Mouse (Mus musculus) adrenal gland, postnatal 36 days (tissue): ENCODE measurements around the gene H3f3b. TPM values are rescaled to one million over a fixed set of nuclear protein-coding genes. Genes with fewer than 3 reads are reported as not detected.

Source experiments
- DNase-seq, 2 experiments: peaks; one replicate each; pipeline ENCODE4 v3.0.0; 2021; ENCODE audit warnings: mixed read lengths in 1 of 2
- total RNA-seq, 2 experiments: library from RNA; stranded (reverse); gene quantifications; 2 replicates each; pipeline ENCODE4 v1.2.3; 2021

H3f3b gene
- total RNA-seq, 2 experiments from 2014 or later, result 347 to 353 TPM

DNA sequence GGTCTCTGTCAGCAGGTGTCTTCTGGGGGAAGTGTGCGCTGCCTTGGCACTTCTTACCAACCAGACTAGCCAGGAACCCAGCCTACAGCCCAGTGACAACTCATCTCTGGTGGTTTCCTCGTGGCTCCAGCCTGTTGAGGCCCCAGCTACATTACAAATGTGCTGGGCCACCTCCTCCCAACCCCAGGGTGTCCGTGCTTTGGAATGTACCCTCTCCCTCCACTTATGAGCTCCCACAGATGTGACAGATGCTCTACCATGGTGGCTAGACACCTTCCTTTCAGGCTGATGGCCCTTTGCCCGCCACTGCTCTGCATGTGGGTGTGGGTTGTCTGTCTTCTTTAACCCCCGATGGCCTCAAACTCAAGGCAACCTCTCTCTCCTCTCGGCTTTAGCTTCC lies 26.0 kb downstream of the H3f3b start:
- DNase-seq, result no peak

DNA sequence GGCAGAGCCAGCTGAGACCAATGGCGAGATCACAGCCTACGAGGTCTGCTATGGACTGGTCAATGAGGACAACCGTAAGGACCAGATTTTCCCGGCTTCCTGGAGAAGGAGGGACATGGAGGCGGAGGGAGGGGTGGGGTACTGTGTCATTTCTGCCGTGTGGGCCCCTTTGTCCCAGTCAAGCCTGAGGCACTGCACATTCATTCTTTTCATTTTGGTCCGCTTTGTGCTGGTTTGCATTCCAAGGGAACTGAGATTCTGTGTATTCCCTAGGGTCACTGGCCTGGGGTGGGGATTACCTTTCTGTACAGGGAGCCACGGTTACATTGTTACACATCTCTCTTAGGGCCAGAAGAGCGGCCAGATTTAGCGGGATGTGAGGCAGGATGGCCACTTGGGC lies 27.2 kb downstream of the H3f3b start:
- no peak for DNase-seq

DNA sequence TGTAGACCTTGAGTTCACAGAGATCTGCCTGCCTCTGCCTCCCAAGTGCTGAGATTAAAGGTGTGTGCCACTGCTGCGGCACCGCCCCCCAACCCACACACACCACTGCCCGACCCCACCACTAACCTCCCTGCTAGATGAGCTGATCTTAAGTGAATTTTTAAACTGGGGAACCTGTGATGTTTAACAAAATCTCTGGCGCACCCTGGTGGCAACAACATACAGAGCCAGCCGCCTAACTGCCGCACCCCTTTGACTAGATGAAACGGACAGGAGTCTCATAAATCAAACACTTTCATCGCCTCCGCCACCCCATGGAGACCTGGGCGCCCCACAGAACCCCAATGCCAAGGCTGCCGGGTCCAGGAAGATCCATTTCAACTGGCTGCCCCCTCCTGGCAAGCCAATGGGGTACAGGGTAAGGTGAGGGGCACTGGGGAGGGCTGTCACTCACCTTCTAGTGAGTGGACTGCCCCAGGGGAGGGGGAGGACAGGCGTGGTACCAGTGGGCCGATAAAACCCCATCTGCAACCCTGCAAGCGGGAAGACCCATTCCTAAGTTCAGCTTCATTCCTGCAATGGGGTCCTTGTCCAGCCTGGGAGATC lies 28.1 kb downstream of the H3f3b start:
- DNase-seq, result peak; percentile 76 to 83

DNA sequence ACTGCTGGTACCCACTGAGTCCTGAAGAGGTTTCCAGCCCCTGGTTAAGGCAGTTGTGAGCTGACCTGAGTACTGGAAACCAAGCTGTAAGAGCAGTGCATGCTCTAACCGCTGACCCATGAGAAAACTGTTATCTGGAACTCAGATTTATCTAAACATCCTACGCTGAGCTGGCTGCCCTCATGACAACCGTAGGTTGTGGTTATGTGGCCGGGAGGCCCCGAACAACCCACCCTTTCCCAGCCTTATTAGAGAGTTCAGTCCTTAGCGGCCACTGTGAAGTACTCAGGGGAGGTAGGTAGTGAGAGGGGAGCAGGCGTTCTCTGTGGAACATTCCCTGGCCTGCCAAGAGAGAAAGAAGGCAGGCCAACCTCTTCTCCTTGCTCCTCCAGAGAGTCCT lies 28.7 kb downstream of the H3f3b start:
- no peak for DNase-seq

DNA sequence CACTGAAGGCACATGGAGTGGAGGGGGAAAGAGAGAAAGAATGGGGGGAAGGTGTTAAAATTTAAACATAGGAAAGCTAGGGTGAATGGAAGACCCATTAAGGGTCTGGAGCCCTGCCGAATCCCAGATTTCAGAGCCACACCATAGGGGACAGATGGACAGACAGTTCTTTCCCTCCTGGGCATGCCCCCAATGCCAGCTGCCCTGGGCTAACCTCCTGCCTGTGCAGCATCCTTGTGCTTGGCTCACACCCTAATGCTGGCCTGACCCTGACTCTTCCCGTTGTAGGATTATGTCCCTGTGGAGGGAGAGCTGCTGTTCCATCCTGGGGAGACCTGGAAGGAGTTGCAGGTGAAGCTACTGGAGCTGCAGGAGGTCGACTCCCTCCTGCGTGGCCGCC lies 30.1 kb downstream of the H3f3b start:
- DNase-seq, result no peak

DNA sequence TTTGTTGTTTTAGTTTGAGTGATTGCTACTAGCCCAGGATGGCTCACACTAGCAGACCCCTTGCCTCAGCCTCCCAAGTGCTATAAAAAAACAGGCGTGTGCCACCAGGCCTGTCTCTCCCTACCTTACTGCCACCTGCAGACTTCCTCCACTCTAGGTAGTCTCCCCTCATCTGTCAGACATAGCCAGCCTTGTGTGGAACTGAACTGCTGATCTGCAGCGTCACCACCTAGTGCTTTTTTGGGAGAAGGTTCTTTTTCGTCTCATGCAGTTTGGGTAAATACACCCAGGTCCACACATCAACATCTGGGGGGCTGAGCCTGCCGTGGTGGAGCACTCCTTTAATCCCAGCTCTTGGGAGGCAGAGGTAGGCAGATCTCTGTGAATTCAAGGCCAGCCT lies 30.7 kb downstream of the H3f3b start:
- no peak for DNase-seq

DNA sequence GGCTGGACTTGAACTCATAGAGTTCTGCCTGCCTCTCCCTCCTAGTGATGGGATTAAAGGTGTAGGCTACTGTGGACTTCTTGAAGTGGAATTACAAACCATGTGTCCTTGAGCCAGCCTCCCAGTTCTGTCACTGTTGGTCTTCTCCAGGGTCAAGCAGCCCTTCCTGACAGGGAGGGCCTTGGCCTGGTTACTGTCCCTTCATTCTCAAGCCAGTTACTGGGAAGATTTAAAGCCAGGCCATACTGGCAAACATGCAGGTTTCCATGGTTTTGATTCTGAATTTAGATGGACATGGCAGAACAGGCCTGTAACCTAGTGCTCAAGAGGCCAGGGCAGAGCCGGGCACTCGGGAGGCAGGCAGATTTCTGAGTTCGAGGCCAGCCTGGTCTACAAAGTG lies 32.5 kb downstream of the H3f3b start:
- peak; percentile 23 to 38 for DNase-seq

DNA sequence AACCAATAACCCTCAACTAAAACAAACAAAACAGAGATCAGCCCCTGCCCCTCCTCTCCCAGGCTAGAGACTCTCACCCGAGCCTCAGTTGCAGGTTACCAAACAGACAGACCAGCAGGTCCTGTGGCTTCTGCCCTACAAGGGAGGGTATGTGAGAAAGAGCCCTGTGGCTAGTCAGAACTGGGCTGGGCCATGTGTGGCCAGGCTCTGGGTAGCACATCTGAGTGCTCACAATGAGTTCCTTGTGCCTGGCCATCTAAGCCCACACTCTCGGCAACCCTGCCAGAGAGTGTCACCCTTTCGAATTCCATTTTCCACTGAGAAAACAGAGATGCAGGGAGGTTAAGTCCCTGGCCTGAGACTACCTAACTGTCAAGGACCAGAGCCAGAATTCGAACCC lies 35.7 kb downstream of the H3f3b start:
- no peak for DNase-seq

DNA sequence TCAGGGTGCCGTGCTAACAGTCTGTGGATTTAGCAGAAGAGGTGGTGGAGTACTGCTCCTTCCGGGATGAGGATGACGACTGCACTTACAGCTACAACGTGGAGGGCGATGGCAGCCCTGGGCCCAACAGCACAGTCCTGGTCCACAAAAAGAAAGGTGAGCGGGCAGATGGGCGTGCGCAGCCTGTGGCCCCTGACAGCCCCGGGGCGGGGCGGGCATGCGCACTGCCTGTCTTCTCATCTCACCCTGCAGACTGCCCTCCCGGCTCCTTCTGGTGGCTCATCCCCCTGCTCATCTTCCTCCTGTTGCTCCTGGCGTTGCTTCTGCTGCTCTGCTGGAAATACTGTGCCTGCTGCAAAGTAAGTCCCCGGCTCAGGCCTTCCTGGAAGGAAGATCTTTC lies 38.1 kb downstream of the H3f3b start:
- DNase-seq, result no peak

DNA sequence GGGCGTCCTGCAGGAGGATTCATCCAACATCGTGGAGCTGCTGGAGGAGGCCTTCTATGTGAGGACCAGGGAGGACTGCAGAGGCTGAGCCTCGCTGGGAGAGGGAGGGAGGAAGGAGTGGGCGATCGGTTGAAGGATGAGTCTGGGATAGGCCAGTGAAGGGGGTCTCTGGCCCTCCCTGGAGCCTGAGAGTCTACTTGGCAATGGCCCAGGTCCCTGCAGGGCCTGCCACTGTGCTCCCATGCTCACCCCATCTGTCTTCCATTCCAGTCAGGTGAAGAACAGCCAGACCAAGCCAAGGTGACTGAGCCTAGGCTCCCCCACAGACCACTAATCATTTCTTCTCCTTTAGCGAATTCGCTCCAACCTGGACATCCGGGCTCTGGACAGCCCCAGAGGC lies 44.5 kb downstream of the H3f3b start:
- no peak for DNase-seq

DNA sequence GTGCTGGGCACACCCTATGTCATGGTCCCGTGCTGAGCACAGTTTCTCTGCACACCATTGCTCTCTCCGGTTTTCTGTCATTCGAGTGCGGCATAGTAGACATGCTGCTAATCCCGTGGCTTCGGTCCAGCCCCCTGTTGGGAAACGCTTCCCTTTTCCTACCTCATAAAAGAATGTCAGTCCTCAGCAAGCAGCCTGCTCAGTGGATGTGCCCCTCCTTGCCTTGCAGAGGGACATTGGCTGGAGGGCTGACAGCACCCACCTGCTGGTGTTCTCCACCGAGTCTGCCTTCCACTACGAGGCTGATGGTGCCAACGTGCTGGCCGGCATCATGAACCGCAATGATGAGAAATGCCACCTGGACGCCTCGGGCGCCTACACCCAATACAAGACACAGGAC lies 45.3 kb downstream of the H3f3b start:
- DNase-seq, result no peak

DNA sequence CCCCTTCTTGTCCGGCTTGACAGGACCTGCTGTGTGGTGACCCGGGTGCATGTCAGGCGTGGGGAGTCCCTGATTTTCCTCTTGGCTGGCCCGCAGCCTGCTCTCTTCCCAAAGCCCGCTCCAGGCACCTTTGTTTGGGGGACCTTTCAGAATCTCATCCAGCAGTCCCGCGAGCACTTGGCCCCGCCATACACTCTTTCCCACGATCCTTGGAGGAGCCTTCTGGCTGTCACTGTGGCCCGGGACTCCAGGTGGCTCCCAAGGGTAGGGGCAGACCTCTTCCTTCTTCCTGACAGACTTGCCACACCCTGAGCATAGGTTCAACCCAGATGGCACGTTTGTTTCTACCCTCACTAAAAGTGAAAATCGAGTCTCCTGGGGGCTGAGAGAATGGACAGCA lies 52.2 kb downstream of the H3f3b start:
- DNase-seq, result no peak

DNA sequence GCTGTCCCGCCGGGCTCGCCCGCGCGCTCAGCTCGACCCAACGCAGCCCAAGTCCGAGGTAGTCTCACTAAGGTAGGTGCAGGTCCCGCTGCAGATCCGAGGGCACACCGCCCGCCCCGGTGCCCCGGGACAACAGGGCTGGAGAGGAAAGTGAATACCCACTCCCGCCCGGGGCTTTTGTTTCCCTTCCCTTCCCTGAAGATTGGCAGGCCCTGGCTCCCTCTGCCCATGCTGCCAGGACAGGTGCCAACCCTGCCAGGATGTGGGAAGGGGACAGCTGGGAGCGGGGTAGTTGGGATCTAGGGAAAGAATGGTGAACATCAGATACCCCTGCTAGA lies 52.7 kb downstream of the H3f3b start:
- no peak for DNase-seq

DNA sequence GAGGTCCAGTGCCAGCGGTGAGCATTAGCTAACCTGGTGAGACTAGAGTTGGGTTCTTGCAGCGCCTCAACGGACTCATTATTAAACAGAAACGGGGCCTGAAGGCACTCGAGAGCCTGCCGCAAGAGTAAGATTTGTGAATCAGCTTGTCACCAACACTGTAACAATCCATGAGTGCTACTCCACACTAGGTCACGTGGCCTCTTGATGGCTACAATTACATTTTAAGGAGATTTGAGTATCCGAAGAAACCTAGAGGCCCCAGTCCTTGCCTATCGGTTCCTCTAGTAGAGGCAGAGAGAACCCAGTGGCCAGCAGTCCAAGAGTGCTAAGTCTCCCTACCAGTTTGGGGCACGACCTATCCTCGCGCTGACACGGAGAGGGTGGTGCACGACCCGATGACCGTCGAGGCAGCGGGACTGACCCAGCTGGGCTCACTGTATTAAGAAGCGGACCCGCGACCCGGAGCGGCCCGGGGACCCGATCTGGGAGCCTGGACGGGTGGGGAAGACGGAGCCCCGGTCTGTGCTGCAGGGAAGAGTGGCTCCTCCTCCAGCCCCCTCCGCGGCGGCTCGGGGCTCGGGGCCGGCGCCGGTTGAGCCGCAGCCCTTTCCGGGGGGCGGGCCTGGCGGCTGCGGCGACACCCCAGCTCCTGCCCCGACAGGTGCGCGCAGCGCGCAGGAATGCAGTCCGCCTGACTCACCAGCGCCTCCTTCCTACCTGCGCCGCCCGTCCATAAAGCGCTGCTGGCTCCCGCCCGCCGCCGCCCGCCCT lies 53.3 kb downstream of the H3f3b start, which contains the start of gene Itgb4:
Itgb4 (plus strand) TSS at position 401 of the 774 bp plus-strand sequence.
- peak; percentile 30 to 36 for DNase-seq

Other genes with a start within 250 kb of the H3f3b start
- gene Caskin2, start 214.3 kb downstream of the H3f3b start, total RNA-seq, result 10 to 100 TPM; 58.9 to 72.9 TPM
- 10 to 100 TPM; 17.1 to 21.4 TPM for gene Tsen54, start 213.2 kb downstream of the H3f3b start, total RNA-seq
- gene Llgl2, start 203.9 kb downstream of the H3f3b start, total RNA-seq, result 10 to 100 TPM in 1 of 2 experiments, 1 to 10 TPM in 1; 4.9 to 10.9 TPM
- gene Myo15b, start 169.6 kb downstream of the H3f3b start, total RNA-seq, result under 1 TPM; 0.20 TPM
- under 1 TPM in 1 of 2 experiments, not detected in 1; 0.26 TPM for gene Smim5, start 128.0 kb downstream of the H3f3b start, total RNA-seq
- gene Smim6, start 115.9 kb downstream of the H3f3b start, total RNA-seq, result not detected
- 10 to 100 TPM; 40.8 to 42.5 TPM for gene Sap30bp, start 94.7 kb downstream of the H3f3b start, total RNA-seq
- gene Recql5, start 94.5 kb downstream of the H3f3b start, total RNA-seq, result 10 to 100 TPM; 20.5 to 24.8 TPM
- 1 to 10 TPM; 2.3 to 3.1 TPM for gene Itgb4, start 53.3 kb downstream of the H3f3b start, total RNA-seq
- 10 to 100 TPM; 40.7 to 50.3 TPM for gene Galk1, start 15.2 kb downstream of the H3f3b start, total RNA-seq
- 10 to 100 TPM; 18.3 to 20.2 TPM for gene Unk, start 2.4 kb upstream of the H3f3b start, total RNA-seq
- under 1 TPM; 0.49 to 0.66 TPM for gene Unc13d, start 50.0 kb upstream of the H3f3b start, total RNA-seq
- 100 to 1,000 TPM; 157 to 178 TPM for gene Wbp2, start 59.0 kb upstream of the H3f3b start, total RNA-seq
- 10 to 100 TPM; 14.7 to 23.0 TPM for gene Trim47, start 99.2 kb upstream of the H3f3b start, total RNA-seq
- 10 to 100 TPM in 1 of 2 experiments, 1 to 10 TPM in 1; 9.3 to 11.7 TPM for gene Trim65, start 103.2 kb upstream of the H3f3b start, total RNA-seq
- 100 to 1,000 TPM in 1 of 2 experiments, 10 to 100 TPM in 1; 95.9 to 107 TPM for gene Mrpl38, start 110.9 kb upstream of the H3f3b start, total RNA-seq
- 10 to 100 TPM; 38.4 to 41.6 TPM for gene Fbf1, start 140.2 kb upstream of the H3f3b start, total RNA-seq
- gene Ten1, start 170.9 kb upstream of the H3f3b start, total RNA-seq, result 10 to 100 TPM; 20.0 to 28.5 TPM
- gene Acox1, start 171.1 kb upstream of the H3f3b start, total RNA-seq, result 100 to 1,000 TPM; 170 to 228 TPM
- under 1 TPM; 0.70 to 0.82 TPM for gene Evpl, start 210.1 kb upstream of the H3f3b start, total RNA-seq
- 10 to 100 TPM; 77.4 to 81.8 TPM for gene Srp68, start 246.3 kb upstream of the H3f3b start, total RNA-seq